Mouse (Mus musculus): ENCODE results near the gene Cdkn1a. TPM values are rescaled to one million over a fixed set of nuclear protein-coding genes. Genes with fewer than 3 reads are reported as not detected.

Gene Cdkn1a
- polyA plus RNA-seq, 1 experiment from 2014 or later: 70.1 TPM

- Histone ChIP-seq H3K27me3 (ENCODE audit: control insufficient read depth, insufficient read depth, low read length) (no peaks in the 10 kb centered on the region), H3K27ac (ENCODE audit: low read length) (no peak overlapping the region), H3K36me3 (ENCODE audit: control insufficient read depth, insufficient read depth) (no peaks in the 10 kb centered on the region), H3K4me2 (ENCODE audit: low read depth, low read length) (no peak overlapping the region), H3K9me3 (replicated peaks; ENCODE audit: control insufficient read depth, low read length) (no peaks in the 10 kb centered on the region), H3K4me1 (ENCODE audit: control insufficient read depth, insufficient read depth, low read length) (no peaks in the 10 kb centered on the region), H3K4me3 (ENCODE audit: low read length) (no peak overlapping the region), H3K9ac (ENCODE audit: low read length) (no peak overlapping the region)
- no peak for ATAC-seq (replicated peaks; ENCODE audit: extremely low read depth, insufficient read depth, low FRiP score)
- 66% methylated on average over 12 of the region's 12 CpGs for WGBS
Observed at GRCm38 (mm10) chr17:29116023-29116422, 25.2 kb downstream of the Cdkn1a start.

- Histone ChIP-seq H3K4me3 (ENCODE audit: low read length) (no peak overlapping the region), H3K36me3 (ENCODE audit: control insufficient read depth, insufficient read depth) (no peaks in the 10 kb centered on the region), H3K9ac (ENCODE audit: low read length) (no peak overlapping the region), H3K4me1 (ENCODE audit: control insufficient read depth, insufficient read depth, low read length) (no peaks in the 10 kb centered on the region), H3K4me2 (ENCODE audit: low read depth, low read length) (no peak overlapping the region), H3K27ac (ENCODE audit: low read length) (no peak overlapping the region), H3K27me3 (ENCODE audit: control insufficient read depth, insufficient read depth, low read length) (no peaks in the 10 kb centered on the region), H3K9me3 (replicated peaks; ENCODE audit: control insufficient read depth, low read length) (no peaks in the 10 kb centered on the region)
- 63% methylated on average over 8 of the region's 8 CpGs for WGBS
- no peak for ATAC-seq (replicated peaks; ENCODE audit: extremely low read depth, insufficient read depth, low FRiP score)
Observed at GRCm38 (mm10) chr17:29117006-29117648, 26.4 kb downstream of the Cdkn1a start.

GRCm38 (mm10) chr17:29118057-29118456 lies 27.3 kb downstream of the Cdkn1a start:
- H3K27me3 ChIP-seq (ENCODE audit: control insufficient read depth, insufficient read depth, low read length): no peaks in the 10 kb centered on the region
- no peak for ATAC-seq (replicated peaks; ENCODE audit: extremely low read depth, insufficient read depth, low FRiP score)

GRCm38 (mm10) chr17:29120666-29121065 lies 29.9 kb downstream of the Cdkn1a start:
- no peak overlapping the region for H3K9ac ChIP-seq (ENCODE audit: low read length)
- H3K27me3 ChIP-seq (ENCODE audit: control insufficient read depth, insufficient read depth, low read length): no peaks in the 10 kb centered on the region
- 0 out of 2 replicates have a peak, but pooled peaks cover 3% of the 10 kb centered on the region for H3K4me1 ChIP-seq (ENCODE audit: control insufficient read depth, insufficient read depth, low read length)
- H3K4me3 ChIP-seq (ENCODE audit: low read length): no peak overlapping the region
- no peaks in the 10 kb centered on the region for H3K36me3 ChIP-seq (ENCODE audit: control insufficient read depth, insufficient read depth)
- H3K27ac ChIP-seq (ENCODE audit: low read length): no peak overlapping the region
- H3K9me3 ChIP-seq (replicated peaks; ENCODE audit: control insufficient read depth, low read length): 0 out of 2 replicates have a peak, but pooled peaks cover 2% of the 10 kb centered on the region
- 47% methylated on average over 12 of the region's 12 CpGs for WGBS
- no peak overlapping the region for H3K4me2 ChIP-seq (ENCODE audit: low read depth, low read length)
- ATAC-seq (replicated peaks; ENCODE audit: extremely low read depth, insufficient read depth, low FRiP score): no peak

More at GRCm38 (mm10) chr17:29118057-29118456, 27.3 kb downstream of the Cdkn1a start:
- Histone ChIP-seq H3K36me3 (ENCODE audit: control insufficient read depth, insufficient read depth) (no peaks in the 10 kb centered on the region), H3K4me1 (ENCODE audit: control insufficient read depth, insufficient read depth, low read length) (no peaks in the 10 kb centered on the region), H3K9me3 (replicated peaks; ENCODE audit: control insufficient read depth, low read length) (no peaks in the 10 kb centered on the region), H3K4me3 (ENCODE audit: low read length) (no peak overlapping the region), H3K4me2 (ENCODE audit: low read depth, low read length) (no peak overlapping the region), H3K9ac (ENCODE audit: low read length) (no peak overlapping the region), H3K27ac (ENCODE audit: low read length) (no peak overlapping the region)
- WGBS: 49% methylated on average over 5 of the region's 5 CpGs

GRCm38 (mm10) chr17:29122817-29123216 lies 32.0 kb downstream of the Cdkn1a start:
- H3K4me3 ChIP-seq (ENCODE audit: low read length): no peak overlapping the region

GRCm38 (mm10) chr17:29123578-29124174 lies 32.9 kb downstream of the Cdkn1a start:
- peak; percentile 18 for ATAC-seq (replicated peaks; ENCODE audit: extremely low read depth, insufficient read depth, low FRiP score)
- no peak overlapping the region for H3K4me2 ChIP-seq (ENCODE audit: low read depth, low read length)
- H3K36me3 ChIP-seq (ENCODE audit: control insufficient read depth, insufficient read depth): no peaks in the 10 kb centered on the region
- H3K9me3 ChIP-seq (replicated peaks; ENCODE audit: control insufficient read depth, low read length): 0 out of 2 replicates have a peak, but pooled peaks cover 2% of the 10 kb centered on the region
- 56% methylated on average over 6 of the region's 6 CpGs for WGBS
- no peak overlapping the region for H3K9ac ChIP-seq (ENCODE audit: low read length)
- H3K27ac ChIP-seq (ENCODE audit: low read length): no peak overlapping the region
- H3K4me3 ChIP-seq (ENCODE audit: low read length): no peak overlapping the region
- 0 out of 2 replicates have a peak, but pooled peaks cover 3% of the 10 kb centered on the region for H3K4me1 ChIP-seq (ENCODE audit: control insufficient read depth, insufficient read depth, low read length)
- H3K27me3 ChIP-seq (ENCODE audit: control insufficient read depth, insufficient read depth, low read length): no peaks in the 10 kb centered on the region

More at GRCm38 (mm10) chr17:29122817-29123216, 32.0 kb downstream of the Cdkn1a start:
- Histone ChIP-seq H3K27me3 (ENCODE audit: control insufficient read depth, insufficient read depth, low read length) (no peaks in the 10 kb centered on the region), H3K9me3 (replicated peaks; ENCODE audit: control insufficient read depth, low read length) (0 out of 2 replicates have a peak, but pooled peaks cover 2% of the 10 kb centered on the region), H3K36me3 (ENCODE audit: control insufficient read depth, insufficient read depth) (no peaks in the 10 kb centered on the region), H3K4me1 (ENCODE audit: control insufficient read depth, insufficient read depth, low read length) (0 out of 2 replicates have a peak, but pooled peaks cover 3% of the 10 kb centered on the region), H3K27ac (ENCODE audit: low read length) (no peak overlapping the region), H3K4me2 (ENCODE audit: low read depth, low read length) (no peak overlapping the region), H3K9ac (ENCODE audit: low read length) (no peak overlapping the region)
- ATAC-seq (replicated peaks; ENCODE audit: extremely low read depth, insufficient read depth, low FRiP score): no peak
- WGBS: 50% methylated on average over 6 of the region's 6 CpGs

GRCm38 (mm10) chr17:29126561-29126960 lies 35.8 kb downstream of the Cdkn1a start:
- 0 out of 2 replicates have a peak, but pooled peaks cover 3% of the 10 kb centered on the region for H3K4me1 ChIP-seq (ENCODE audit: control insufficient read depth, insufficient read depth, low read length)
- no peaks in the 10 kb centered on the region for H3K27me3 ChIP-seq (ENCODE audit: control insufficient read depth, insufficient read depth, low read length)
- no peak overlapping the region for H3K4me2 ChIP-seq (ENCODE audit: low read depth, low read length)
- no peak overlapping the region for H3K4me3 ChIP-seq (ENCODE audit: low read length)
- ATAC-seq (replicated peaks; ENCODE audit: extremely low read depth, insufficient read depth, low FRiP score): no peak
- H3K9ac ChIP-seq (ENCODE audit: low read length): no peak overlapping the region
- no peak overlapping the region for H3K27ac ChIP-seq (ENCODE audit: low read length)
- 85% methylated on average over 3 of the region's 3 CpGs for WGBS
- H3K9me3 ChIP-seq (replicated peaks; ENCODE audit: control insufficient read depth, low read length): 0 out of 2 replicates have a peak, but pooled peaks cover 2% of the 10 kb centered on the region
- no peaks in the 10 kb centered on the region for H3K36me3 ChIP-seq (ENCODE audit: control insufficient read depth, insufficient read depth)

GRCm38 (mm10) chr17:29129341-29129740 lies 38.6 kb downstream of the Cdkn1a start:
- Histone ChIP-seq H3K4me1 (ENCODE audit: control insufficient read depth, insufficient read depth, low read length) (no peaks in the 10 kb centered on the region), H3K9ac (ENCODE audit: low read length) (no peak overlapping the region), H3K27ac (ENCODE audit: low read length) (no peak overlapping the region), H3K4me2 (ENCODE audit: low read depth, low read length) (no peak overlapping the region), H3K4me3 (ENCODE audit: low read length) (no peak overlapping the region), H3K9me3 (replicated peaks; ENCODE audit: control insufficient read depth, low read length) (0 out of 2 replicates have a peak, but pooled peaks cover 2% of the 10 kb centered on the region), H3K27me3 (ENCODE audit: control insufficient read depth, insufficient read depth, low read length) (no peaks in the 10 kb centered on the region), H3K36me3 (ENCODE audit: control insufficient read depth, insufficient read depth) (no peaks in the 10 kb centered on the region)
- WGBS: 65% methylated on average over 5 of the region's 5 CpGs
- no peak for ATAC-seq (replicated peaks; ENCODE audit: extremely low read depth, insufficient read depth, low FRiP score)

- ATAC-seq (replicated peaks; ENCODE audit: extremely low read depth, insufficient read depth, low FRiP score): no peak
- no peaks in the 10 kb centered on the region for H3K36me3 ChIP-seq (ENCODE audit: control insufficient read depth, insufficient read depth)
- 41% methylated on average over 5 of the region's 5 CpGs for WGBS
- H3K4me2 ChIP-seq (ENCODE audit: low read depth, low read length): no peak overlapping the region
- H3K27me3 ChIP-seq (ENCODE audit: control insufficient read depth, insufficient read depth, low read length): no peaks in the 10 kb centered on the region
- H3K9me3 ChIP-seq (replicated peaks; ENCODE audit: control insufficient read depth, low read length): no peaks in the 10 kb centered on the region
- H3K27ac ChIP-seq (ENCODE audit: low read length): peak overlapping the region; percentile 46; the same call in 1 of the 2 replicates
- no peak overlapping the region for H3K9ac ChIP-seq (ENCODE audit: low read length)
- peaks cover 7% of the 10 kb centered on the region; the same call in 1 of the 2 replicates for H3K4me1 ChIP-seq (ENCODE audit: control insufficient read depth, insufficient read depth, low read length)
- no peak overlapping the region for H3K4me3 ChIP-seq (ENCODE audit: low read length)
Observed at GRCm38 (mm10) chr17:29135066-29135465, 44.3 kb downstream of the Cdkn1a start.

Data from heart, embryonic 16.5 days (tissue).